Mouse (Mus musculus): ENCODE data around the gene Elovl6. TPM values are rescaled to one million over a fixed set of nuclear protein-coding genes. Genes with fewer than 3 reads are reported as not detected.

Elovl6 gene
- polyA plus RNA-seq, 1 experiment: 7.7 TPM

- TF ChIP-seq CTCF (IDR thresholded peaks at IDR 0.05; ENCODE audit: control insufficient read depth, insufficient read depth, low read length): no peak
- TF ChIP-seq POLR2A (IDR thresholded peaks at IDR 0.05; ENCODE audit: borderline replicate concordance, control insufficient read depth, low read depth, low read length): no peak
- Histone ChIP-seq H3K4me1 (ENCODE audit: control insufficient read depth, insufficient read depth, low read length) (peaks cover 3% of the 10 kb centered on the region), H3K27ac (ENCODE audit: control insufficient read depth, insufficient read depth, low read depth, low read length, poor library complexity) (no peak overlapping the region), H3K4me3 (replicated peaks; ENCODE audit: control insufficient read depth, low read depth, low read length) (no peak overlapping the region)
- 49% methylated on average over 4 of the region's 4 CpGs for WGBS
These were observed 40.8 kb downstream of the Elovl6 start for GRCm38 (mm10) chr3:129572959-129573358.

GRCm38 (mm10) chr3:129573609-129574008, 41.5 kb downstream of the Elovl6 start:
- H3K4me1 ChIP-seq (ENCODE audit: control insufficient read depth, insufficient read depth, low read length): peaks cover 3% of the 10 kb centered on the region
- no peak overlapping the region for H3K4me3 ChIP-seq (replicated peaks; ENCODE audit: control insufficient read depth, low read depth, low read length)
- no peak for TF ChIP-seq CTCF (IDR thresholded peaks at IDR 0.05; ENCODE audit: control insufficient read depth, insufficient read depth, low read length)
- no peak for TF ChIP-seq POLR2A (IDR thresholded peaks at IDR 0.05; ENCODE audit: borderline replicate concordance, control insufficient read depth, low read depth, low read length)
- H3K27ac ChIP-seq (ENCODE audit: control insufficient read depth, insufficient read depth, low read depth, low read length, poor library complexity): no peak overlapping the region
- WGBS: 52% methylated on average over 4 of the region's 4 CpGs

DNA sequence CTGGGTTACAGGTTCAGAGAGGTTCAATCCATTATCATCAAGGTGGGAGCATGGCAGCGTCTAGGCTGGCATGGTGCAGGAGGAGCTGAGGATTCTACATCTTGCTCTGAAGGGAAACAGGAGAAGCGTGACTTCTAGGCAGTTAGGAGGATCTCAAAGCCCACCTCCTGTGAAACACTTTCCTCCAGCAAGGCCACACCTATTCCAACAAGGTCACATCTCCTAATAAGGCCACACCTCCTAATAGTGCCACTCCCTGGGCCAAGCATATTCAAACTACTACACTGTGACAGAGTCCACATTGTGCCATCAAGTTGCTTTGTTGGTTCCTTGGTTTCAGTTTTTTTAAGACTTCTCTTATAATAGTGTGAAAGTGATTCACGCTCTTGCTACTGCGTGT, 42.9 kb downstream of the Elovl6 start:
- WGBS: 84% methylated on average over 4 of the region's 4 CpGs
- Histone ChIP-seq H3K4me1 (ENCODE audit: control insufficient read depth, insufficient read depth, low read length) (peaks cover 3% of the 10 kb centered on the region), H3K27ac (ENCODE audit: control insufficient read depth, insufficient read depth, low read depth, low read length, poor library complexity) (no peak overlapping the region), H3K4me3 (replicated peaks; ENCODE audit: control insufficient read depth, low read depth, low read length) (no peak overlapping the region)
- TF ChIP-seq POLR2A (IDR thresholded peaks at IDR 0.05; ENCODE audit: borderline replicate concordance, control insufficient read depth, low read depth, low read length) (no peak), CTCF (IDR thresholded peaks at IDR 0.05; ENCODE audit: control insufficient read depth, insufficient read depth, low read length) (no peak)

- WGBS: 77% methylated on average over 6 of the region's 6 CpGs
- Histone ChIP-seq H3K27ac (ENCODE audit: control insufficient read depth, insufficient read depth, low read depth, low read length, poor library complexity) (no peak overlapping the region), H3K4me1 (ENCODE audit: control insufficient read depth, insufficient read depth, low read length) (peaks cover 3% of the 10 kb centered on the region), H3K4me3 (replicated peaks; ENCODE audit: control insufficient read depth, low read depth, low read length) (no peak overlapping the region)
- no peak for TF ChIP-seq CTCF (IDR thresholded peaks at IDR 0.05; ENCODE audit: control insufficient read depth, insufficient read depth, low read length)
These were observed 44.4 kb downstream of the Elovl6 start for GRCm38 (mm10) chr3:129576522-129576921.

DNA sequence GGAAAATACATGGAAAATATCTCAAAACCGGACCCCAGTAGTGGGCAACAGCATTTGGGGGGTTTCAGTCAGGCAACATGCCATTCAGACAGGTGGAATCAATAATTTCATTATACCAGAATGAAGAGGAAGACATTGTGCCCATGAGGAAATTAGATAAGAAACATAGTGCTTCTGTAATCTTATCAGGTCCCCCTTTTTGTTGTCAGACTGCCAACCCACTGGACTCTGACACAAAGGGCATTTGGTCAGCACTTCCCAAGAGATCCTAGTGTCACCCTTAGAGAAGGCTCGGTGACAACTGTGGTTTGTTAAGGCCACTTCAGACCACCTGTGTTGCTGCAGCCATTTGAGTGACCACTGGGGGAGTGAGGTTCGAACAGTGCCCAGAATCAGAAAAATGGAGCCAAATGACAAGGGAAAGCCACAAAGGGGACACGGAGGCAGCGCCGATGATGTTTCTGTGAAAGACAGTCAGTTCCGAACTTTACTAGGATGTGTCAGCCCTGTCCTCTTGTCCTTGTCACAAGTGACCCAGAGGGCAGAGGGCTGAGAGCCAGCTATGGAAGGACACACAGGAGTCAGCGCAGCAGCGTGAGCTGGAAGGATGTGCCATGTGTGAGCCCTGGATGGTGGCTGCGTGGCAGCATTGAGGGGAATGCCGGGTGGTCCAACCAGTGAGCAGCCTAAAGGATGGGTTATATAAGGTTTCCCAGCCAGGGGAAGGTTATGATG, 46.8 kb downstream of the Elovl6 start:
- WGBS: 77% methylated on average over 11 of the region's 11 CpGs
- no peaks in the 10 kb centered on the region for H3K4me1 ChIP-seq (ENCODE audit: control insufficient read depth, insufficient read depth, low read length)
- TF ChIP-seq CTCF (IDR thresholded peaks at IDR 0.05; ENCODE audit: control insufficient read depth, insufficient read depth, low read length): no peak
- no peak for TF ChIP-seq POLR2A (IDR thresholded peaks at IDR 0.05; ENCODE audit: borderline replicate concordance, control insufficient read depth, low read depth, low read length)

GRCm38 (mm10) chr3:129581024-129581423, 48.9 kb downstream of the Elovl6 start:
- TF ChIP-seq CTCF (IDR thresholded peaks at IDR 0.05; ENCODE audit: control insufficient read depth, insufficient read depth, low read length) (no peak), POLR2A (IDR thresholded peaks at IDR 0.05; ENCODE audit: borderline replicate concordance, control insufficient read depth, low read depth, low read length) (no peak)

More for the DNA sequence above, 46.8 kb downstream of the Elovl6 start:
- Histone ChIP-seq H3K4me3 (replicated peaks; ENCODE audit: control insufficient read depth, low read depth, low read length) (no peak overlapping the region), H3K27ac (ENCODE audit: control insufficient read depth, insufficient read depth, low read depth, low read length, poor library complexity) (no peak overlapping the region)

GRCm38 (mm10) chr3:129582449-129582848, 50.3 kb downstream of the Elovl6 start:
- Histone ChIP-seq H3K4me1 (ENCODE audit: control insufficient read depth, insufficient read depth, low read length) (no peaks in the 10 kb centered on the region), H3K27ac (ENCODE audit: control insufficient read depth, insufficient read depth, low read depth, low read length, poor library complexity) (no peak overlapping the region), H3K4me3 (replicated peaks; ENCODE audit: control insufficient read depth, low read depth, low read length) (no peak overlapping the region)
- no peak for TF ChIP-seq POLR2A (IDR thresholded peaks at IDR 0.05; ENCODE audit: borderline replicate concordance, control insufficient read depth, low read depth, low read length)
- TF ChIP-seq CTCF (IDR thresholded peaks at IDR 0.05; ENCODE audit: control insufficient read depth, insufficient read depth, low read length): no peak
- 83% methylated on average over 4 of the region's 4 CpGs for WGBS

More at GRCm38 (mm10) chr3:129581024-129581423, 48.9 kb downstream of the Elovl6 start:
- Histone ChIP-seq H3K4me3 (replicated peaks; ENCODE audit: control insufficient read depth, low read depth, low read length) (no peak overlapping the region), H3K27ac (ENCODE audit: control insufficient read depth, insufficient read depth, low read depth, low read length, poor library complexity) (no peak overlapping the region), H3K4me1 (ENCODE audit: control insufficient read depth, insufficient read depth, low read length) (no peaks in the 10 kb centered on the region)
- 90% methylated on average over 3 of the region's 3 CpGs for WGBS

DNA sequence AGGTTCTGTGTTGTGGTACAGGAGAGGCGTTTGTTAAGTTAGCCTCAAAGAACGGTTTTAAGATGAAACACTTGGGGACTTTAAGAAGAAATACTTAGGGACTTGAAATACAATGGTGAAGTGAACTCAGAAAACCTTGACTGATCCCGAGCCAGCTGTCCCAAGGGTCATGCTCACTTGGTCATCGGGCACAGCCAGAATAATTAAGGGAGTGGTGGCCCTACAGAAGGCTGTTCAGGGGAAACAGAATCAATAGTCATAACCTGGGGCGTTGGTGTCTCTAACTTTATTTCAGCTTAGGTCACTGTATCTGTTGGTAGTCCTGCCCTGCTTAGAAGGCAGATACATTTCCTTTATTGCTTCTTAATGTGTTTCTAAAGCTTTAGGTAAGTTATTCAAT, 51.1 kb downstream of the Elovl6 start:
- H3K4me1 ChIP-seq (ENCODE audit: control insufficient read depth, insufficient read depth, low read length): no peaks in the 10 kb centered on the region
- no peak overlapping the region for H3K27ac ChIP-seq (ENCODE audit: control insufficient read depth, insufficient read depth, low read depth, low read length, poor library complexity)
- no peak overlapping the region for H3K4me3 ChIP-seq (replicated peaks; ENCODE audit: control insufficient read depth, low read depth, low read length)
- 82% methylated on average over 5 of the region's 5 CpGs for WGBS
- TF ChIP-seq POLR2A (IDR thresholded peaks at IDR 0.05; ENCODE audit: borderline replicate concordance, control insufficient read depth, low read depth, low read length) (no peak), CTCF (IDR thresholded peaks at IDR 0.05; ENCODE audit: control insufficient read depth, insufficient read depth, low read length) (no peak)

DNA sequence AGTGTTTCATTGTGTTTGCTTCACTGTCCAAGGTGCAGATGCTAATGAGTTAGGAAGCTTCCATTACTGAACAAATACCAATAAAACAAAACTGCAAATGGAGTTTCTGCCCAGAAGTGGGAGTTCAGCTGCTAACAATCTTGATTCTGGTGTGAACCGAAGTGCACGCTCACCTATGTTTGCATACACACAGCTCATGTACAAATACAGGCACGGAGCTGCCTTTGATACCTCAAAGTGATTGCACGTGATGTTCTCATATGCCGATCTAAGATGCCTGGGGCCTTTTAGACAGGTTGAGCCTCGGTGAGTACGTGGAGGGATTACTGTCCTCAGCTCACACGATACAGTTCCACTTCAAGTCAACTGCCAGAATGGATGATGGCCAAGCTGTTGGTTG, 55.8 kb downstream of the Elovl6 start:
- H3K4me1 ChIP-seq (ENCODE audit: control insufficient read depth, insufficient read depth, low read length): no peaks in the 10 kb centered on the region
- no peak overlapping the region for H3K4me3 ChIP-seq (replicated peaks; ENCODE audit: control insufficient read depth, low read depth, low read length)
- H3K27ac ChIP-seq (ENCODE audit: control insufficient read depth, insufficient read depth, low read depth, low read length, poor library complexity): no peak overlapping the region
- 90% methylated on average over 8 of the region's 8 CpGs for WGBS
- TF ChIP-seq CTCF (IDR thresholded peaks at IDR 0.05; ENCODE audit: control insufficient read depth, insufficient read depth, low read length) (no peak), POLR2A (IDR thresholded peaks at IDR 0.05; ENCODE audit: borderline replicate concordance, control insufficient read depth, low read depth, low read length) (no peak)
